ENCODE assay signal across 21 mouse cellular contexts in genomic region chr7:142418027-142418426, GRCm38 (mm10). TPM values are rescaled to one million over a fixed set of nuclear protein-coding genes. Genes with fewer than 3 reads are reported as not detected.
"Had no signal": no experiment of that assay in that cellular context is flagged by ENCODE, and none has a peak within 500 bp of the region (broad histone marks: within the 10 kb centered on the region; RNA-seq: fewer than 3 reads in every experiment).

No protein-coding gene starts in this region.

- H3K4me3 ChIP-seq: limb, embryonic 15.5 days; megakaryocyte, embryonic 14.5 days; midbrain, embryonic 15.5 days; neural tube, embryonic 12.5 days had no signal

- H3K9ac ChIP-seq: limb, embryonic 15.5 days; midbrain, embryonic 15.5 days; neural tube, embryonic 12.5 days had no signal

- H3K4me1 ChIP-seq: limb, embryonic 15.5 days; midbrain, embryonic 15.5 days; neural tube, embryonic 12.5 days had no signal

- DNase-seq: kidney, adult 9 months; kidney, postnatal 36 days; layer of hippocampus, adult 9-11 months; layer of hippocampus, postnatal 36 days; lung, adult 2 months; thymus, adult 18-20 months; thymus, postnatal 14 days had no signal

- H3K27me3 ChIP-seq: limb, embryonic 15.5 days; midbrain, embryonic 15.5 days; neural tube, embryonic 12.5 days had no signal

- H3K36me3 ChIP-seq: limb, embryonic 15.5 days; midbrain, embryonic 15.5 days; neural tube, embryonic 12.5 days had no signal

- H3K9me3 ChIP-seq: limb, embryonic 15.5 days; midbrain, embryonic 15.5 days; neural tube, embryonic 12.5 days had no signal

- H3K27ac ChIP-seq: kidney, postnatal 0 days; limb, embryonic 15.5 days; macrophage; midbrain, embryonic 15.5 days; neural tube, embryonic 12.5 days had no signal

- H3K4me2 ChIP-seq: limb, embryonic 15.5 days; midbrain, embryonic 11.5 days; midbrain, embryonic 15.5 days; neural tube, embryonic 12.5 days had no signal

- ATAC-seq: lung, postnatal 0 days; midbrain, embryonic 15.5 days had no signal

RNA-seq across cellular contexts. Expression of gene Syt8, which starts 16.6 kb away (rescaled TPM):
- total RNA-seq: layer of hippocampus, adult 18-20 months; layer of hippocampus, postnatal 36 days; left cerebral cortex, adult 8-10 months; left cerebral cortex, postnatal 25 days; monocyte, adult 5-6 weeks had no signal
- polyA plus RNA-seq: limb, embryonic 11.5 days; midbrain, embryonic 11.5 days; midbrain, embryonic 15.5 days had no signal

RNA-seq across cellular contexts. Expression of gene Tnni2, which starts 23.6 kb away (rescaled TPM):
- total RNA-seq: layer of hippocampus, postnatal 36 days; left cerebral cortex, postnatal 25 days had no signal

RNA-seq across cellular contexts. Expression of gene Gm49369, which starts 35.6 kb away (rescaled TPM):
- total RNA-seq: layer of hippocampus, postnatal 36 days had no signal
- polyA plus RNA-seq: kidney, postnatal 0 days; limb, embryonic 15.5 days; stomach, embryonic 14.5 days had no signal
